18 mouse cellular contexts compared by ENCODE assay signal in the genomic region with DNA sequence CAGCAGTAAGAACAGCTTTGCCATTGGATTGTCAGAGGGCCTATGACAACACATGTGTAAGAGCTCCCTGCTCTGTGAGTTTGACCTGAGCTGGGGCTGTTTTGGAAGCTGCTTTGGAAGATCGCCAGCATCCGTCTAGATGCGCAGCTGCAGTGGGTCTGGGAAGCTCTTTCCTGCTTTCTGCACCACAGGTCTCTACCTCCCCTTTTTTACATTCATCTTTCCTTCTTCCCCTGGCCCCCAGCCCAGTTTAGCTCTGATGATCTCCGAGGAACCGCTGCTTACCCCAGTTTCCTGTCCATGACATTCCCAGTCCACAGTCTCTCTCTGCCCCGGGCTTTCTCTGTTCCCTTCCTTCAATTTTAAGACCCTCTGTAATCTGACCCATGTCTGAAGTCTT. TPM values are rescaled to one million over a fixed set of nuclear protein-coding genes. Genes with fewer than 3 reads are reported as not detected.
A peak's percentile ranks its signal among the peaks of the same experiment; 100 is the strongest.
DNase-seq lines count a peak whose midpoint lies in the region; ATAC-seq lines count a peak whose summit lies in the region.
"Had no signal": no experiment of that assay in that cellular context is flagged by ENCODE, and none has a peak within 500 bp of the region (broad histone marks: within the 10 kb centered on the region; RNA-seq: fewer than 3 reads in every experiment).

No protein-coding gene starts in this region.

- intact Hi-C loops in gastrocnemius, postnatal 14 days (cut with DNase I; ENCODE audit: low total_unique reads): no loop called here
- intact Hi-C loops in left cerebral cortex, postnatal 4 days (cut with DNase I): no loop called here
- intact Hi-C loops in left cerebral cortex, postnatal 25 days (cut with DNase I): no loop called here

- H3K4me2 ChIP-seq in limb, embryonic 12.5 days: 0 out of 2 replicates have a peak overlapping the region, but pooled peaks have one; percentile 3
- H3K4me2 ChIP-seq: hindbrain, embryonic 12.5 days; neural tube, embryonic 15.5 days had no signal

- peaks cover 9% of the 10 kb centered on the region; the same call in 1 of the 2 replicates for H3K9me3 ChIP-seq in limb, embryonic 12.5 days
- H3K9me3 ChIP-seq: hindbrain, embryonic 12.5 days; neural tube, embryonic 15.5 days had no signal

- H3K9ac ChIP-seq in limb, embryonic 12.5 days (replicated peaks): no peak overlapping the region
- H3K9ac ChIP-seq: hindbrain, embryonic 12.5 days; neural tube, embryonic 15.5 days had no signal

- DNase-seq in gastrocnemius, postnatal 14 days: peak; percentile 11
- no peak for DNase-seq in gastrocnemius, adult 8-10 months (ENCODE audit: low spot score in 2 of 2)
- DNase-seq in left cerebral cortex, postnatal 4 days: peak; percentile 25
- DNase-seq in left cerebral cortex, postnatal 25 days (ENCODE audit: low spot score in 2 of 2): no peak
- DNase-seq in right cerebral cortex, postnatal 14 days: peak; percentile 13
- DNase-seq in right cerebral cortex, postnatal 25 days: no peak
- no peak for DNase-seq in left cerebral cortex, adult 8-10 months (ENCODE audit: low spot score in 2 of 2)
- DNase-seq: cerebellum, postnatal 25 days; heart, adult 2 months; kidney, adult 2 months; lung, postnatal 36 days; thymus, postnatal 36 days had no signal

- no peak overlapping the region for H3K4me3 ChIP-seq in limb, embryonic 12.5 days (replicated peaks)
- H3K4me3 ChIP-seq: heart, adult 2 months; hindbrain, embryonic 12.5 days; midbrain, embryonic 10.5 days; neural tube, embryonic 15.5 days had no signal

- 0 out of 2 replicates have a peak overlapping the region, but pooled peaks have one; percentile 20 for H3K27ac ChIP-seq in limb, embryonic 12.5 days
- H3K27ac ChIP-seq: heart, adult 2 months; hindbrain, embryonic 12.5 days; midbrain, embryonic 10.5 days; neural tube, embryonic 15.5 days had no signal

- peaks cover 3% of the 10 kb centered on the region; the same call in 1 of the 2 replicates for H3K27me3 ChIP-seq in limb, embryonic 12.5 days

- 25% methylated on average over 6 of the region's 6 CpGs for WGBS in limb, embryonic 12.5 days

- H3K36me3 ChIP-seq in limb, embryonic 12.5 days: peaks cover 6% of the 10 kb centered on the region; the same call in 1 of the 2 replicates
- H3K36me3 ChIP-seq: hindbrain, embryonic 12.5 days; midbrain, embryonic 10.5 days; neural tube, embryonic 15.5 days had no signal

- H3K4me1 ChIP-seq in limb, embryonic 12.5 days (replicated peaks): peaks cover 21% of the 10 kb centered on the region
- H3K4me1 ChIP-seq: midbrain, embryonic 10.5 days; neural tube, embryonic 15.5 days had no signal

- ATAC-seq in limb, embryonic 12.5 days (ENCODE audit: insufficient number of reproducible peaks, insufficient read depth, low FRiP score, low TSS enrichment, low read depth): 0 out of 2 replicates have a peak, but pooled peaks have one; percentile 15

RNA-seq across cellular contexts. Expression of a gene that starts 25.9 kb away (rescaled TPM):
- total RNA-seq in gastrocnemius, postnatal 14 days (2021): 1 to 10 TPM in 1 of 2 experiments, under 1 TPM in 1; 0.66 to 1.2 TPM
- under 1 TPM; 0.38 to 0.97 (median 0.50) TPM for total RNA-seq in gastrocnemius, adult 8-10 months (2022)
- total RNA-seq in left cerebral cortex, postnatal 4 days (2021): 10 to 100 TPM in 1 of 2 experiments, 1 to 10 TPM in 1; 9.1 to 12.7 TPM
- 10 to 100 TPM; 16.1 to 19.2 TPM for total RNA-seq in left cerebral cortex, postnatal 25 days (2021)
- 12.0 and 18.9 TPM in 2 replicates for polyA plus RNA-seq in limb, embryonic 12.5 days (2016; fragmentation: Nextera tagmentation; extraction: Ambion mirVana)
- total RNA-seq in left cerebral cortex, adult 8-10 months (2022): 10 to 100 TPM in 3 of 4 experiments, 1 to 10 TPM in 1; 9.1 to 13.3 (median 11.3) TPM
- total RNA-seq: heart, adult 2 months had no signal
- polyA plus RNA-seq: heart, adult 2 months; heart, embryonic 16.5 days; liver, embryonic 16.5 days had no signal

Comparison
In these comparisons a context has a peak if more than half of its experiments do, and no peak if none do; other contexts are left out.
1. DNase-seq: peak in gastrocnemius, postnatal 14 days (single experiment), left cerebral cortex, postnatal 4 days (single experiment) and right cerebral cortex, postnatal 14 days (single experiment); none in gastrocnemius, adult 8-10 months (0 of 2), left cerebral cortex, postnatal 25 days (0 of 2), right cerebral cortex, postnatal 25 days (single experiment) and left cerebral cortex, adult 8-10 months (0 of 2).
2. RNA of a gene that starts 25.9 kb away (total RNA-seq): 16.1 to 19.2 TPM in left cerebral cortex, postnatal 25 days, 9.1 to 12.7 TPM in left cerebral cortex, postnatal 4 days and 9.1 to 13.3 TPM in left cerebral cortex, adult 8-10 months; 0.66 to 1.2 TPM in gastrocnemius, postnatal 14 days and 0.38 to 0.97 TPM in gastrocnemius, adult 8-10 months; every median in the first group is over 4 times any median in the second.